Mouse (Mus musculus) 416B (cell line): ENCODE results near the gene Tmem44.
"Not testable (repeated sequence)": the region's sequence is repeated elsewhere in the genome, so short reads cannot be mapped to it uniquely, and the experiment has no call there.

Source experiments
- DNase-seq: peaks from one replicate; pipeline ENCODE4 v3.0.0; 2011; ENCODE audit warnings: low read depth

The Tmem44 gene

GRCm38 (mm10) chr16:30497307-30497706 is 53.3 kb downstream of the Tmem44 start:
- no peak for DNase-seq

GRCm38 (mm10) chr16:30494883-30495282 is 55.8 kb downstream of the Tmem44 start:
- DNase-seq, result no peak

GRCm38 (mm10) chr16:30491742-30492141 is 58.9 kb downstream of the Tmem44 start:
- DNase-seq, result peak; percentile 76

- DNase-seq, result no peak
Observed at GRCm38 (mm10) chr16:30490791-30491190, 59.9 kb downstream of the Tmem44 start.

GRCm38 (mm10) chr16:30490316-30490715 is 60.3 kb downstream of the Tmem44 start:
- no peak for DNase-seq

- no peak for DNase-seq
Observed at GRCm38 (mm10) chr16:30489662-30490061, 61.0 kb downstream of the Tmem44 start.

GRCm38 (mm10) chr16:30486498-30486897 is 64.1 kb downstream of the Tmem44 start:
- DNase-seq, result no peak

- no peak for DNase-seq
Observed at GRCm38 (mm10) chr16:30477791-30478190, 72.9 kb downstream of the Tmem44 start.

- DNase-seq, result no peak
Observed at GRCm38 (mm10) chr16:30477006-30477405, 73.6 kb downstream of the Tmem44 start.

- no peak for DNase-seq
Observed at GRCm38 (mm10) chr16:30475633-30476461, 74.8 kb downstream of the Tmem44 start.

GRCm38 (mm10) chr16:30472447-30472846 is 78.2 kb downstream of the Tmem44 start:
- DNase-seq, result no peak

- no peak for DNase-seq
Observed at GRCm38 (mm10) chr16:30471912-30472311, 78.7 kb downstream of the Tmem44 start.

GRCm38 (mm10) chr16:30468944-30469343 is 81.7 kb downstream of the Tmem44 start:
- DNase-seq, result no peak

- peak; percentile 85 for DNase-seq
Observed at GRCm38 (mm10) chr16:30465680-30466298, 84.9 kb downstream of the Tmem44 start.

- DNase-seq, result not testable (repeated sequence)
Observed at GRCm38 (mm10) chr16:30464742-30465141, 85.9 kb downstream of the Tmem44 start.
